Mouse (Mus musculus): Measurements from ENCODE around the gene Nsf.

GRCm38 (mm10) chr11:103883793-103884192 is 70.1 kb downstream of the Nsf start:
- TF ChIP-seq EP300 (IDR thresholded peaks at IDR 0.05; ENCODE audit: low read depth in 1 of 2, low read length in 2 of 2) = no peak
- TF ChIP-seq ZNF384 (IDR thresholded peaks at IDR 0.05; ENCODE audit: low read depth, low read length) = no peak
- no peak for TF ChIP-seq NELFE (IDR thresholded peaks at IDR 0.05; ENCODE audit: low read depth, low read length)
- TF ChIP-seq SMC3 (IDR thresholded peaks at IDR 0.05; ENCODE audit: low read depth, low read length) = no peak
- no peak for TF ChIP-seq MYB (IDR thresholded peaks at IDR 0.05; ENCODE audit: low read depth, low read length)
- TF ChIP-seq CTCF (IDR thresholded peaks at IDR 0.05 in 2 of 3, conservative IDR thresholded peaks at IDR 0.05 in 1 of 3; ENCODE audit: control insufficient read depth in 1 of 3, insufficient read depth in 1 of 3, low read depth in 2 of 3, low read length in 3 of 3, poor library complexity in 1 of 3, severe bottlenecking in 1 of 3) = no peak
- no peak for TF ChIP-seq POLR2A (IDR thresholded peaks at IDR 0.05; ENCODE audit: control insufficient read depth in 1 of 2, insufficient read depth in 1 of 2, low read depth in 1 of 2, low read length in 2 of 2, poor library complexity in 1 of 2)
- TF ChIP-seq JUND (IDR thresholded peaks at IDR 0.05; ENCODE audit: low read depth, low read length) = no peak
- TF ChIP-seq ELF1 (IDR thresholded peaks at IDR 0.05; ENCODE audit: low read depth, low read length) = no peak
- no peak for TF ChIP-seq GATA1 (IDR thresholded peaks at IDR 0.05; ENCODE audit: low read depth, low read length)
